Mouse (Mus musculus): ENCODE measurements around the gene Pum1.
A peak's percentile ranks its signal among the peaks of the same experiment; 100 is the strongest.
"Not testable (repeated sequence)": the region's sequence is repeated elsewhere in the genome, so short reads cannot be mapped to it uniquely, and the experiment has no call there.

The Pum1 gene

GRCm38 (mm10) chr4:130668541-130668940 lies 5.4 kb downstream of the Pum1 start:
- no peak for DNase-seq (ENCODE audit: low read depth, low spot score)

GRCm38 (mm10) chr4:130668991-130669390 lies 5.9 kb downstream of the Pum1 start:
- DNase-seq (ENCODE audit: low read depth, low spot score), result no peak

- DNase-seq (ENCODE audit: low read depth, low spot score), result not testable (repeated sequence)
Observed at GRCm38 (mm10) chr4:130670023-130670422, 6.9 kb downstream of the Pum1 start.

GRCm38 (mm10) chr4:130671079-130671845 lies 8.1 kb downstream of the Pum1 start:
- DNase-seq (ENCODE audit: low read depth, low spot score), result no peak

GRCm38 (mm10) chr4:130672161-130672560 lies 9.0 kb downstream of the Pum1 start:
- no peak for DNase-seq (ENCODE audit: low read depth, low spot score)

- DNase-seq (ENCODE audit: low read depth, low spot score), result no peak
Observed at GRCm38 (mm10) chr4:130676746-130677145, 13.6 kb downstream of the Pum1 start.

- DNase-seq (ENCODE audit: low read depth, low spot score), result no peak
Observed at GRCm38 (mm10) chr4:130678149-130678548, 15.0 kb downstream of the Pum1 start.

GRCm38 (mm10) chr4:130680676-130681075 lies 17.6 kb downstream of the Pum1 start:
- DNase-seq (ENCODE audit: low read depth, low spot score), result no peak

- not testable (repeated sequence) for DNase-seq (ENCODE audit: low read depth, low spot score)
Observed at GRCm38 (mm10) chr4:130683051-130683450, 19.9 kb downstream of the Pum1 start.

GRCm38 (mm10) chr4:130693936-130694335 lies 30.8 kb downstream of the Pum1 start:
- DNase-seq (ENCODE audit: low read depth, low spot score), result no peak

- DNase-seq (ENCODE audit: low read depth, low spot score), result no peak
Observed at GRCm38 (mm10) chr4:130694982-130695381, 31.9 kb downstream of the Pum1 start.

GRCm38 (mm10) chr4:130701061-130701460 lies 37.9 kb downstream of the Pum1 start:
- DNase-seq (ENCODE audit: low read depth, low spot score), result no peak

GRCm38 (mm10) chr4:130702835-130703535 lies 39.9 kb downstream of the Pum1 start:
- no peak for DNase-seq (ENCODE audit: low read depth, low spot score)

GRCm38 (mm10) chr4:130703601-130704000 lies 40.5 kb downstream of the Pum1 start:
- DNase-seq (ENCODE audit: low read depth, low spot score), result no peak

- DNase-seq (ENCODE audit: low read depth, low spot score), result no peak
Observed at GRCm38 (mm10) chr4:130704615-130705014, 41.5 kb downstream of the Pum1 start.

- DNase-seq (ENCODE audit: low read depth, low spot score), result no peak
Observed at GRCm38 (mm10) chr4:130706215-130707000, 43.3 kb downstream of the Pum1 start.

GRCm38 (mm10) chr4:130711353-130711848 lies 48.3 kb downstream of the Pum1 start:
- no peak for DNase-seq (ENCODE audit: low read depth, low spot score)

- no peak for DNase-seq (ENCODE audit: low read depth, low spot score)
Observed at GRCm38 (mm10) chr4:130712341-130712740, 49.2 kb downstream of the Pum1 start.

GRCm38 (mm10) chr4:130713430-130713829 lies 50.3 kb downstream of the Pum1 start:
- no peak for DNase-seq (ENCODE audit: low read depth, low spot score)

- peak; percentile 33 for DNase-seq (ENCODE audit: low read depth, low spot score)
Observed at GRCm38 (mm10) chr4:130715126-130715525, 52.0 kb downstream of the Pum1 start.

GRCm38 (mm10) chr4:130715623-130716022 lies 52.5 kb downstream of the Pum1 start:
- no peak for DNase-seq (ENCODE audit: low read depth, low spot score)

- no peak for DNase-seq (ENCODE audit: low read depth, low spot score)
Observed at GRCm38 (mm10) chr4:130719348-130719747, 56.2 kb downstream of the Pum1 start.
